Mouse (Mus musculus) embryonic stem cell, embryonic (primary cell): ENCODE measurements around the gene Eif5.

Experiments
- CTCF ChIA-PET, 4 experiments: fragments of 300-600 bp in 2 of 4; fragments of 350-600 bp in 2 of 4; sonication (Branson Sonifier 250); formaldehyde crosslinking; loops; one replicate each; lab custom pipeline; 2022; ENCODE audit warnings: inconsistent platforms in 2 of 4; lab: Charles Lee
- POLR2A ChIA-PET, 4 experiments: fragments of 300-600 bp in 2 of 4; fragments of 350-600 bp in 2 of 4; sonication (Branson Sonifier 250); formaldehyde crosslinking; loops; one replicate each; lab custom pipeline; 2022; ENCODE audit warnings: antibody characterized with exemption in 4 of 4, inconsistent platforms in 1 of 4; lab: Charles Lee

The Eif5 gene

GRCm38 (mm10) chr12:111537796-111538291 is at the start of gene Eif5:
Eif5 (plus strand) TSS chr12:111538016.
- POLR2A ChIA-PET = interaction anchor here (0.5 to 5.4 kb wide), 190 partner anchors 9 to 1670 kb away, joined by 3 to 198 read pairs (median 4); partner anchors contain the start of genes Mark3 (in 3 of the 4), Rcor1 (in 3 of the 4), Cdc42bpb (in 2 of the 4) and Ckb (in 2 of the 4)
- CTCF ChIA-PET = interaction anchor here in 3 of 4 experiments (0.5 to 1.8 kb wide), 12 partner anchors 13 to 765 kb away, joined by 3 to 6 read pairs (median 3); no protein-coding TSS in a partner anchor

- ChIA-PET POLR2A (interaction anchor here in 2 of 4 experiments (0.5 to 1.5 kb wide), 3 partner anchors 10 to 126 kb away, joined by 3 to 6 read pairs (median 3); no protein-coding TSS in a partner anchor), CTCF (interaction anchor here in 3 of 4 experiments (0.5 to 1.3 kb wide), 4 partner anchors 8 to 237 kb away, joined by 3 to 5 read pairs (median 3); no protein-coding TSS in a partner anchor)
These were observed 48.5 kb upstream of the Eif5 start for GRCm38 (mm10) chr12:111489261-111489865.

- POLR2A ChIA-PET = no interaction called here
- CTCF ChIA-PET = interaction anchor here in 1 of 4 experiments (1.1 kb wide), 1 partner anchor 93 kb away, joined by 3 read pairs; no protein-coding TSS in a partner anchor
These were observed 42.9 kb upstream of the Eif5 start for GRCm38 (mm10) chr12:111494931-111495330.

GRCm38 (mm10) chr12:111497076-111497475 is 40.7 kb upstream of the Eif5 start:
- ChIA-PET CTCF (interaction anchor here (0.5 to 2.1 kb wide), 36 partner anchors 8 to 219 kb away, joined by 3 to 21 read pairs (median 4); partner anchors contain the start of genes Gm266 (in 3 of the 4), Mark3 (in 1 of the 4) and Tnfaip2 (in 1 of the 4)), POLR2A (interaction anchor here in 3 of 4 experiments (0.6 to 1.4 kb wide), 5 partner anchors 11 to 71 kb away, joined by 3 to 5 read pairs (median 4); partner anchors contain the start of gene Gm266 (in 1 of the 3))

GRCm38 (mm10) chr12:111499617-111500016 is 38.2 kb upstream of the Eif5 start:
- CTCF ChIA-PET = interaction anchor here in 3 of 4 experiments (0.6 to 1.8 kb wide), 9 partner anchors 9 to 1078 kb away, joined by 3 to 7 read pairs (median 4); no protein-coding TSS in a partner anchor
- POLR2A ChIA-PET = interaction anchor here in 2 of 4 experiments (0.6 to 1.5 kb wide), 6 partner anchors 20 to 842 kb away, joined by 3 to 7 read pairs (median 4); partner anchors contain the start of gene Eif5 (in 1 of the 2)

GRCm38 (mm10) chr12:111500725-111501124 is 37.1 kb upstream of the Eif5 start:
- ChIA-PET CTCF (interaction anchor here in 3 of 4 experiments (0.6 to 1.6 kb wide), 5 partner anchors 13 to 265 kb away, joined by 3 to 6 read pairs (median 3); no protein-coding TSS in a partner anchor), POLR2A (interaction anchor here in 2 of 4 experiments (0.6 to 1.5 kb wide), 5 partner anchors 10 to 999 kb away, joined by 3 to 4 read pairs (median 3); partner anchors contain the start of gene Eif5 (in 1 of the 2))

- CTCF ChIA-PET = interaction anchor here (0.5 to 5.1 kb wide), 17 partner anchors 11 to 1084 kb away, joined by 3 to 81 read pairs (median 3); no protein-coding TSS in a partner anchor
- POLR2A ChIA-PET = interaction anchor here (0.6 to 3.7 kb wide), 8 partner anchors 10 to 193 kb away, joined by 3 to 31 read pairs (median 6); partner anchors contain the start of gene Eif5 (in 3 of the 4)
These were observed 34.7 kb upstream of the Eif5 start for GRCm38 (mm10) chr12:111503063-111503567.

GRCm38 (mm10) chr12:111503571-111503970 is 34.2 kb upstream of the Eif5 start:
- CTCF ChIA-PET = interaction anchor here (0.6 to 5.1 kb wide), 19 partner anchors 11 to 1085 kb away, joined by 3 to 81 read pairs (median 4); no protein-coding TSS in a partner anchor
- POLR2A ChIA-PET = interaction anchor here (0.6 to 3.7 kb wide), 12 partner anchors 10 to 454 kb away, joined by 3 to 31 read pairs (median 4); partner anchors contain the start of gene Eif5 (in 4 of the 4)

GRCm38 (mm10) chr12:111504904-111505303 is 32.9 kb upstream of the Eif5 start:
- CTCF ChIA-PET = interaction anchor here (0.6 to 5.1 kb wide), 67 partner anchors 9 to 466 kb away, joined by 3 to 81 read pairs (median 4); partner anchors contain the start of genes Eif5 (in 2 of the 4), Atp5mpl (in 1 of the 4), Gm266 (in 1 of the 4) and Mark3 (in 1 of the 4)
- POLR2A ChIA-PET = interaction anchor here (0.7 to 3.7 kb wide), 24 partner anchors 8 to 213 kb away, joined by 3 to 31 read pairs (median 4); partner anchors contain the start of gene Eif5 (in 4 of the 4)

- ChIA-PET CTCF (interaction anchor here (0.6 to 5.1 kb wide), 15 partner anchors 10 to 571 kb away, joined by 3 to 81 read pairs (median 4); no protein-coding TSS in a partner anchor), POLR2A (interaction anchor here in 3 of 4 experiments (0.8 to 3.5 kb wide), 6 partner anchors 10 to 33 kb away, joined by 3 to 14 read pairs (median 4); partner anchors contain the start of gene Eif5 (in 3 of the 3))
These were observed 30.8 kb upstream of the Eif5 start for GRCm38 (mm10) chr12:111507001-111507400.

- ChIA-PET POLR2A (interaction anchor here in 2 of 4 experiments (0.6 to 3.5 kb wide), 3 partner anchors 11 to 29 kb away, joined by 3 to 14 read pairs (median 4); partner anchors contain the start of gene Eif5 (in 1 of the 2)), CTCF (interaction anchor here (0.9 to 4.4 kb wide), 9 partner anchors 9 to 233 kb away, joined by 3 to 30 read pairs (median 3); no protein-coding TSS in a partner anchor)
These were observed 29.9 kb upstream of the Eif5 start for GRCm38 (mm10) chr12:111507962-111508361.

GRCm38 (mm10) chr12:111508438-111508837 is 29.4 kb upstream of the Eif5 start:
- CTCF ChIA-PET = interaction anchor here (0.6 to 4.4 kb wide), 9 partner anchors 9 to 128 kb away, joined by 3 to 30 read pairs (median 3); no protein-coding TSS in a partner anchor
- POLR2A ChIA-PET = interaction anchor here in 3 of 4 experiments (0.6 to 3.5 kb wide), 6 partner anchors 11 to 572 kb away, joined by 3 to 14 read pairs (median 4); partner anchors contain the start of gene Eif5 (in 2 of the 3)

- ChIA-PET POLR2A (interaction anchor here in 3 of 4 experiments (0.6 to 4.8 kb wide), 8 partner anchors 8 to 1032 kb away, joined by 3 to 29 read pairs (median 6); partner anchors contain the start of gene Eif5 (in 2 of the 3)), CTCF (interaction anchor here in 2 of 4 experiments (0.6 to 4.1 kb wide), 6 partner anchors 8 to 145 kb away, joined by 3 to 28 read pairs (median 4); no protein-coding TSS in a partner anchor)
These were observed 25.2 kb upstream of the Eif5 start for GRCm38 (mm10) chr12:111512572-111513063.

- ChIA-PET POLR2A (interaction anchor here (0.6 to 4.8 kb wide), 12 partner anchors 9 to 1055 kb away, joined by 3 to 29 read pairs (median 6); partner anchors contain the start of gene Eif5 (in 3 of the 4)), CTCF (interaction anchor here in 3 of 4 experiments (0.6 to 4.1 kb wide), 12 partner anchors 9 to 1996 kb away, joined by 3 to 28 read pairs (median 4); partner anchors contain the start of gene Atp5mpl (in 1 of the 3))
These were observed 24.1 kb upstream of the Eif5 start for GRCm38 (mm10) chr12:111513673-111514072.

- ChIA-PET POLR2A (interaction anchor here in 3 of 4 experiments (0.9 to 4.8 kb wide), 12 partner anchors 9 to 73 kb away, joined by 3 to 29 read pairs (median 5); partner anchors contain the start of gene Eif5 (in 3 of the 3)), CTCF (interaction anchor here (0.5 to 4.1 kb wide), 7 partner anchors 10 to 1208 kb away, joined by 3 to 28 read pairs (median 6); no protein-coding TSS in a partner anchor)
These were observed 23.5 kb upstream of the Eif5 start for GRCm38 (mm10) chr12:111514231-111514792.
